Mouse (Mus musculus): Measurements from ENCODE around the gene Gm20547.

DNA sequence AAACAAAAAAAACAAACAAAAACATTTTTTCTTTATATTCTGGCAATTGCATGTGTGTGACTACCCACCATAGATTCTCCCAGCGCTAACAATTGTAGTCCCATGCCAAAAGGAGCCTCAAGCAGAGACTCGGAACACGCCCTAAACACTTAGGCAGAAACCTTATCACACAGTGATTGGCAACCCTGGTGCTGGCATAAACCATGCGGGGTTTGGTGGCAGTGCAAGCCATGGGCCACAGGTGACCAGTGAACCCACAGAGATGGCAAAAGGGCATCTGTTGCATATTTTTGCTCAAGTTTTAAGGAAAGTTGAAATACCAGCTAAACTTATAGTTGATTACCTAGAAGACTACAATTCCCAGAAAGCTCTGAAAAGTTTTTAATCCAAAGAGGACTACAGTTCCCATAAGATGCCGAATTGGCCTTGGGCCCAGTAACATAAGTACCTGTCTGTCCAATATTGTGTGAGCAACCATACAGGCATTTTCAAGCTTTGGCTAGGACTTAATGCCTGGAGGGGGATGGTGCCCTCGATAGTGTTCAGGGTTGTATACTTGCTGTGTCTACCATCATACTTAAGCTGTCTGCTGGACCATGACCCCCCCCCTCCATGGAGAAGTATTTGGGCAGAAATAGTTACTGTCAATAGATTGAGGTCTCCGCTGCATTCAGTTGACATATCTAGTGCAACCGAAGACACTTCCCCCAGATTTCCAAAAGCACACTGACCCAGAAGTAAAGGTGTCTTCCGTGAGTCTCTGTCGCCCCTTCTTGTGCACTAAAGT is 15.7 kb upstream of the Gm20547 start:
- TF ChIP-seq CTCF (IDR thresholded peaks at IDR 0.05; ENCODE audit: borderline replicate concordance, extremely low read depth, insufficient read depth, insufficient read length) (no peak), POLR2A (IDR thresholded peaks at IDR 0.05; ENCODE audit: borderline replicate concordance, extremely low read depth, insufficient read depth, insufficient read length, poor library complexity, severe bottlenecking) (no peak)

All from brain, embryonic 14.5 days (tissue).